Mouse (Mus musculus) embryonic facial prominence, embryonic 15.5 days (tissue): ENCODE data around the gene Fam107b. TPM values are rescaled to one million over a fixed set of nuclear protein-coding genes. Genes with fewer than 3 reads are reported as not detected.

Source experiments
- ATAC-seq: fragments of 200-750 bp; cut with Nextera tagmentation; 2 replicates; pipeline ENCODE4 v1.8.0; 2017; ENCODE audit warnings: low read depth, moderate TSS enrichment; ENCODE audit not compliant: insufficient number of reproducible peaks, low FRiP score, low TSS enrichment
- H3K27ac ChIP-seq: fragments of 300-500 bp; sonication (generic); replicated peaks from 2 replicates; pipeline ENCODE4 v1.5.1; 2015; ENCODE audit warnings: mild to moderate bottlenecking, inconsistent platforms
- H3K27me3 ChIP-seq: fragments of 300-500 bp; sonication (generic); 2 replicates; pipeline ENCODE4 v1.6.1; 2015; ENCODE audit warnings: inconsistent platforms
- H3K36me3 ChIP-seq: fragments of 300-500 bp; sonication (generic); 2 replicates; pipeline ENCODE4 v1.6.1; 2015; ENCODE audit warnings: mild to moderate bottlenecking, inconsistent platforms
- H3K4me1 ChIP-seq: fragments of 300-500 bp; sonication (generic); 2 replicates; pipeline ENCODE4 v1.6.1; 2015; ENCODE audit warnings: inconsistent platforms
- H3K4me2 ChIP-seq: fragments of 300-500 bp; sonication (generic); replicated peaks from 2 replicates; pipeline ENCODE4 v1.6.1; 2015; ENCODE audit warnings: mild to moderate bottlenecking, inconsistent platforms
- H3K4me3 ChIP-seq: fragments of 300-500 bp; sonication (generic); replicated peaks from 2 replicates; pipeline ENCODE4 v1.5.1; 2015; ENCODE audit warnings: mild to moderate bottlenecking, inconsistent platforms
- H3K9ac ChIP-seq: fragments of 300-500 bp; sonication (generic); 2 replicates; pipeline ENCODE4 v1.6.1; 2015; ENCODE audit warnings: inconsistent platforms
- H3K9me3 ChIP-seq: fragments of 300-500 bp; sonication (generic); replicated peaks from 2 replicates; pipeline ENCODE4 v1.6.1; 2016; ENCODE audit warnings: inconsistent platforms
- WGBS: fragments of 180-500 bp; shearing (Covaris S2); methylation state at CpG from one replicate; pipeline ENCODE4 v1.1.7; 2015; 5-methylcytosine and 5-hydroxymethylcytosine counted together
- polyA plus RNA-seq: library from polyadenylated mRNA; unstranded; fragments of >200 nt; fragmentation: Nextera tagmentation; extraction: Ambion mirVana; gene quantifications from 2 replicates; pipeline ENCODE4 v1.2.1, GENCODE M21; 2015

The Fam107b gene
- polyA plus RNA-seq, 1 experiment from 2014 or later = 42.7 TPM

GRCm38 (mm10) chr2:3664086-3664485, 93.8 kb downstream of the Fam107b start:
- no peaks in the 10 kb centered on the region for H3K27me3 ChIP-seq
- no peak overlapping the region for H3K4me3 ChIP-seq
- no peaks in the 10 kb centered on the region for H3K4me1 ChIP-seq
- 56% methylated on average over 6 of the region's 6 CpGs for WGBS
- ATAC-seq = no peak
- no peaks in the 10 kb centered on the region for H3K9me3 ChIP-seq
- no peak overlapping the region for H3K9ac ChIP-seq
- H3K27ac ChIP-seq = no peak overlapping the region
- no peak overlapping the region for H3K4me2 ChIP-seq
- H3K36me3 ChIP-seq = no peaks in the 10 kb centered on the region

- H3K4me1 ChIP-seq = no peaks in the 10 kb centered on the region
- no peaks in the 10 kb centered on the region for H3K36me3 ChIP-seq
- no peak for ATAC-seq
- H3K27me3 ChIP-seq = no peaks in the 10 kb centered on the region
- H3K9ac ChIP-seq = no peak overlapping the region
- WGBS = 71% methylated on average over 3 of the region's 3 CpGs
- H3K27ac ChIP-seq = no peak overlapping the region
- H3K4me2 ChIP-seq = no peak overlapping the region
- no peak overlapping the region for H3K4me3 ChIP-seq
- H3K9me3 ChIP-seq = no peaks in the 10 kb centered on the region
Observed at GRCm38 (mm10) chr2:3668682-3669081, 98.4 kb downstream of the Fam107b start.

- no peak for ATAC-seq
- Histone ChIP-seq H3K27me3 (no peaks in the 10 kb centered on the region), H3K4me1 (no peaks in the 10 kb centered on the region), H3K9me3 (no peaks in the 10 kb centered on the region), H3K9ac (no peak overlapping the region), H3K36me3 (no peaks in the 10 kb centered on the region), H3K4me3 (no peak overlapping the region), H3K4me2 (no peak overlapping the region), H3K27ac (no peak overlapping the region)
- WGBS = 43% methylated on average over 2 of the region's 2 CpGs
Observed at GRCm38 (mm10) chr2:3669646-3670045, 99.4 kb downstream of the Fam107b start.

- no peak overlapping the region for H3K4me2 ChIP-seq
- H3K9me3 ChIP-seq = no peaks in the 10 kb centered on the region
- no peak overlapping the region for H3K4me3 ChIP-seq
- H3K4me1 ChIP-seq = no peaks in the 10 kb centered on the region
- 83% methylated on average over 5 of the region's 5 CpGs for WGBS
- H3K27ac ChIP-seq = no peak overlapping the region
- no peaks in the 10 kb centered on the region for H3K27me3 ChIP-seq
- H3K36me3 ChIP-seq = no peaks in the 10 kb centered on the region
- H3K9ac ChIP-seq = no peak overlapping the region
- ATAC-seq = no peak
Observed at GRCm38 (mm10) chr2:3672654-3673367, 102.5 kb downstream of the Fam107b start.

GRCm38 (mm10) chr2:3675481-3675880, 105.2 kb downstream of the Fam107b start:
- H3K27me3 ChIP-seq = no peaks in the 10 kb centered on the region
- no peak overlapping the region for H3K27ac ChIP-seq
- H3K4me3 ChIP-seq = no peak overlapping the region
- H3K9me3 ChIP-seq = no peaks in the 10 kb centered on the region
- no peaks in the 10 kb centered on the region for H3K4me1 ChIP-seq
- no peaks in the 10 kb centered on the region for H3K36me3 ChIP-seq
- H3K4me2 ChIP-seq = no peak overlapping the region
- 89% methylated on average over 1 of the region's 1 CpGs for WGBS
- no peak overlapping the region for H3K9ac ChIP-seq
- ATAC-seq = no peak

- Histone ChIP-seq H3K9me3 (no peaks in the 10 kb centered on the region), H3K36me3 (no peaks in the 10 kb centered on the region)
- WGBS = 55% methylated on average over 4 of the region's 4 CpGs
Observed at GRCm38 (mm10) chr2:3682699-3683098, 112.4 kb downstream of the Fam107b start.

GRCm38 (mm10) chr2:3683343-3683742, 113.1 kb downstream of the Fam107b start:
- Histone ChIP-seq H3K4me3 (no peak overlapping the region), H3K9me3 (no peaks in the 10 kb centered on the region), H3K27me3 (no peaks in the 10 kb centered on the region), H3K4me1 (peaks cover 21% of the 10 kb centered on the region), H3K27ac (0 out of 2 replicates have a peak overlapping the region, but pooled peaks have one; percentile 18), H3K36me3 (no peaks in the 10 kb centered on the region), H3K9ac (no peak overlapping the region), H3K4me2 (no peak overlapping the region; the same call in 1 of the 2 replicates)
- WGBS = 44% methylated on average over 5 of the region's 5 CpGs
- ATAC-seq = no peak; the same call in 1 of the 2 replicates

More at GRCm38 (mm10) chr2:3682699-3683098, 112.4 kb downstream of the Fam107b start:
- Histone ChIP-seq H3K4me3 (no peak overlapping the region), H3K4me2 (no peak overlapping the region), H3K4me1 (peaks cover 21% of the 10 kb centered on the region), H3K27ac (no peak overlapping the region), H3K27me3 (no peaks in the 10 kb centered on the region), H3K9ac (no peak overlapping the region)
- no peak for ATAC-seq

- no peak overlapping the region; the same call in 1 of the 2 replicates for H3K4me2 ChIP-seq
- no peaks in the 10 kb centered on the region for H3K9me3 ChIP-seq
- H3K4me1 ChIP-seq = peaks cover 21% of the 10 kb centered on the region
- 0 out of 2 replicates have a peak overlapping the region, but pooled peaks have one; percentile 13 for H3K9ac ChIP-seq
- 0 out of 2 replicates have a peak overlapping the region, but pooled peaks have one; percentile 18 for H3K27ac ChIP-seq
- no peaks in the 10 kb centered on the region for H3K27me3 ChIP-seq
- ATAC-seq = peak; percentile 78
- no peaks in the 10 kb centered on the region for H3K36me3 ChIP-seq
- H3K4me3 ChIP-seq = no peak overlapping the region
- WGBS = 9% methylated on average over 6 of the region's 6 CpGs
Observed at GRCm38 (mm10) chr2:3683751-3684229, 113.5 kb downstream of the Fam107b start.

GRCm38 (mm10) chr2:3690221-3690620, 119.9 kb downstream of the Fam107b start:
- ATAC-seq = 0 out of 2 replicates have a peak, but pooled peaks have one; percentile 7
- Histone ChIP-seq H3K4me1 (no peaks in the 10 kb centered on the region), H3K27ac (no peak overlapping the region), H3K4me2 (no peak overlapping the region), H3K27me3 (no peaks in the 10 kb centered on the region), H3K36me3 (no peaks in the 10 kb centered on the region), H3K4me3 (no peak overlapping the region), H3K9me3 (no peaks in the 10 kb centered on the region), H3K9ac (no peak overlapping the region)
- WGBS = 38% methylated on average over 4 of the region's 4 CpGs

- Histone ChIP-seq H3K4me3 (no peak overlapping the region), H3K36me3 (no peaks in the 10 kb centered on the region), H3K27ac (no peak overlapping the region), H3K27me3 (no peaks in the 10 kb centered on the region), H3K4me1 (no peaks in the 10 kb centered on the region), H3K9me3 (no peaks in the 10 kb centered on the region), H3K4me2 (no peak overlapping the region), H3K9ac (no peak overlapping the region)
- no peak for ATAC-seq
- WGBS = 80% methylated on average over 2 of the region's 2 CpGs
Observed at GRCm38 (mm10) chr2:3692833-3693232, 122.5 kb downstream of the Fam107b start.

GRCm38 (mm10) chr2:3695900-3696299, 125.6 kb downstream of the Fam107b start:
- Histone ChIP-seq H3K27ac (no peak overlapping the region), H3K27me3 (no peaks in the 10 kb centered on the region), H3K36me3 (no peaks in the 10 kb centered on the region), H3K4me2 (no peak overlapping the region), H3K9me3 (no peaks in the 10 kb centered on the region), H3K4me3 (no peak overlapping the region), H3K4me1 (no peaks in the 10 kb centered on the region), H3K9ac (no peak overlapping the region)
- no peak for ATAC-seq
- WGBS = 85% methylated on average over 5 of the region's 5 CpGs

GRCm38 (mm10) chr2:3700368-3700767, 130.1 kb downstream of the Fam107b start:
- H3K36me3 ChIP-seq = no peaks in the 10 kb centered on the region
- no peak overlapping the region for H3K9ac ChIP-seq
- no peaks in the 10 kb centered on the region for H3K9me3 ChIP-seq
- ATAC-seq = no peak
- H3K27ac ChIP-seq = no peak overlapping the region
- no peak overlapping the region for H3K4me2 ChIP-seq
- WGBS = 58% methylated on average over 1 of the region's 1 CpGs
- H3K4me1 ChIP-seq = no peaks in the 10 kb centered on the region
- no peaks in the 10 kb centered on the region for H3K27me3 ChIP-seq
- H3K4me3 ChIP-seq = no peak overlapping the region
